ENCODE assay signal across 8 mouse cellular contexts in genomic region chr9:103110727-103111501, GRCm38 (mm10). TPM values are rescaled to one million over a fixed set of nuclear protein-coding genes. Genes with fewer than 3 reads are reported as not detected.
DNase-seq lines count a peak whose midpoint lies in the region; ATAC-seq lines count a peak whose summit lies in the region.

No protein-coding gene starts in this region.

- peak overlapping the region; percentile 79 for H3K4me3 ChIP-seq in forebrain, embryonic 13.5 days
- peak overlapping the region; percentile 55 for H3K4me3 ChIP-seq in liver, embryonic 13.5 days (replicated peaks)
- H3K4me3 ChIP-seq in neural tube, embryonic 15.5 days (replicated peaks) = peak overlapping the region; percentile 91

- peaks cover 9% of the 10 kb centered on the region for H3K27me3 ChIP-seq in forebrain, embryonic 13.5 days
- H3K27me3 ChIP-seq in liver, embryonic 13.5 days = peaks cover 62% of the 10 kb centered on the region
- H3K27me3 ChIP-seq in neural tube, embryonic 15.5 days (replicated peaks) = no peaks in the 10 kb centered on the region

- DNase-seq in lung, adult 18-20 months = peak; percentile 62 to 67
- DNase-seq in lung, postnatal 14 days = no peak
- DNase-seq in liver, embryonic 13.5 days = no peak
- no peak for DNase-seq in T-cell, adult 2 months (ENCODE audit: low spot score)
- no peak for DNase-seq in frontal cortex, postnatal 25 days (ENCODE audit: low spot score in 2 of 2)

- peak overlapping the region; percentile 88 for H3K9ac ChIP-seq in forebrain, embryonic 13.5 days
- 0 out of 2 replicates have a peak overlapping the region, but pooled peaks have one; percentile 13 for H3K9ac ChIP-seq in liver, embryonic 13.5 days
- H3K9ac ChIP-seq in neural tube, embryonic 15.5 days (replicated peaks) = peak overlapping the region; percentile 78

- H3K27ac ChIP-seq in forebrain, embryonic 13.5 days = peak overlapping the region; percentile 92; the same call in 1 of the 2 replicates
- no peak overlapping the region for H3K27ac ChIP-seq in liver, embryonic 13.5 days
- H3K27ac ChIP-seq in neural tube, embryonic 15.5 days (replicated peaks) = peak overlapping the region; percentile 97

- H3K4me1 ChIP-seq in forebrain, embryonic 13.5 days = peaks cover 53% of the 10 kb centered on the region
- peaks cover 12% of the 10 kb centered on the region for H3K4me1 ChIP-seq in liver, embryonic 13.5 days (replicated peaks)
- peaks cover 48% of the 10 kb centered on the region for H3K4me1 ChIP-seq in neural tube, embryonic 15.5 days

- peak overlapping the region; percentile 94 for H3K4me2 ChIP-seq in forebrain, embryonic 13.5 days
- peak overlapping the region; percentile 71 for H3K4me2 ChIP-seq in liver, embryonic 13.5 days
- H3K4me2 ChIP-seq in neural tube, embryonic 15.5 days = peak overlapping the region; percentile 79

- ATAC-seq in forebrain, embryonic 13.5 days = no peak
- no peak for ATAC-seq in liver, embryonic 13.5 days (ENCODE audit: low read depth)
- ATAC-seq in neural tube, embryonic 15.5 days (ENCODE audit: low FRiP score) = peak; percentile 19; the same call in 1 of the 2 replicates
- ATAC-seq in monocyte, adult 5-6 weeks (replicated peaks; ENCODE audit: insufficient number of reproducible peaks, low FRiP score, low TSS enrichment, poor library complexity, severe bottlenecking) = no peak

- H3K9me3 ChIP-seq in forebrain, embryonic 13.5 days (replicated peaks) = no peaks in the 10 kb centered on the region
- no peaks in the 10 kb centered on the region for H3K9me3 ChIP-seq in liver, embryonic 13.5 days (replicated peaks)
- H3K9me3 ChIP-seq in neural tube, embryonic 15.5 days (replicated peaks) = no peaks in the 10 kb centered on the region

- WGBS in forebrain, embryonic 13.5 days = 15% methylated on average over 18 of the region's 18 CpGs
- 15% methylated on average over 18 of the region's 18 CpGs for WGBS in liver, embryonic 13.5 days (ENCODE audit: insufficient replicate concordance)
- 16% methylated on average over 18 of the region's 18 CpGs for WGBS in neural tube, embryonic 15.5 days

- H3K36me3 ChIP-seq in forebrain, embryonic 13.5 days (ENCODE audit: poor library complexity, severe bottlenecking) = peaks cover 2% of the 10 kb centered on the region; the same call in 1 of the 2 replicates
- no peaks in the 10 kb centered on the region for H3K36me3 ChIP-seq in liver, embryonic 13.5 days
- no peaks in the 10 kb centered on the region for H3K36me3 ChIP-seq in neural tube, embryonic 15.5 days

RNA-seq across cellular contexts. Expression of gene Rab6b, which starts 0.7 kb away (rescaled TPM):
- polyA plus RNA-seq in forebrain, embryonic 13.5 days (2015; fragmentation: Nextera tagmentation; extraction: Ambion mirVana) = 38.5 TPM in 2 replicates
- polyA plus RNA-seq in liver, embryonic 13.5 days (2015; fragmentation: Nextera tagmentation; extraction: Ambion mirVana) = 0.12 and 0.18 TPM in 2 replicates
- polyA plus RNA-seq in neural tube, embryonic 15.5 days (2015; fragmentation: Nextera tagmentation; extraction: Ambion mirVana) = 105 and 117 TPM in 2 replicates
- total RNA-seq in monocyte, adult 5-6 weeks (2017) = 0.48 to 6.9 TPM (median 4.3 TPM) in 3 replicates

Comparison
In these comparisons a context has a peak if more than half of its experiments do, and no peak if none do; other contexts are left out.
1. DNase-seq: peak in lung, adult 18-20 months (2 of 2); none in lung, postnatal 14 days (single experiment), liver, embryonic 13.5 days (single experiment), T-cell, adult 2 months (single experiment) and frontal cortex, postnatal 25 days (0 of 2).
2. H3K9ac ChIP-seq: peak in every context shown above with its lines; median percentile 88 in forebrain, embryonic 13.5 days; 78 in neural tube, embryonic 15.5 days; 13 in liver, embryonic 13.5 days.
3. RNA of gene Rab6b, which starts 0.7 kb away (polyA plus RNA-seq): 105 to 117 TPM in neural tube, embryonic 15.5 days and 38.5 TPM in forebrain, embryonic 13.5 days; 0.12 to 0.18 TPM in liver, embryonic 13.5 days; every median in the first group is over 10 times any median in the second.
4. Peak in every context shown above with its lines, with median percentiles within 50 percentile points of each other: H3K4me2 ChIP-seq and H3K4me3 ChIP-seq.